Mouse (Mus musculus): ENCODE results near the gene 4933402J07Rik.

- TF ChIP-seq CTCF (IDR thresholded peaks at IDR 0.05; ENCODE audit: insufficient read depth, low read length) (no peak), POLR2A (IDR thresholded peaks at IDR 0.05; ENCODE audit: borderline replicate concordance, extremely low read depth, low read depth, low read length) (no peak)
Observed at GRCm38 (mm10) chr8:87569203-87569602, 5.5 kb downstream of the 4933402J07Rik start.

Data from lung, adult 2 months (tissue).